Mouse (Mus musculus) gastrocnemius, postnatal 25 days (tissue): Measurements from ENCODE around the gene Hoxc9. TPM values are rescaled to one million over a fixed set of nuclear protein-coding genes. Genes with fewer than 3 reads are reported as not detected.

ENCODE experiments used
- DNase-seq: peaks from one replicate; pipeline ENCODE4 v3.0.0; 2022
- total RNA-seq, 2 experiments: library from RNA; stranded (reverse); gene quantifications; 1 replicate in 1 of 2; 2 replicates in 1 of 2; pipeline ENCODE4 v1.2.3; 2021

Gene Hoxc9
- total RNA-seq, 2 experiments from 2014 or later: 4.6 to 6.5 TPM

GRCm38 (mm10) chr15:102955833-102956640 is 20.2 kb upstream of the Hoxc9 start:
- peak; percentile 52 for DNase-seq

DNA sequence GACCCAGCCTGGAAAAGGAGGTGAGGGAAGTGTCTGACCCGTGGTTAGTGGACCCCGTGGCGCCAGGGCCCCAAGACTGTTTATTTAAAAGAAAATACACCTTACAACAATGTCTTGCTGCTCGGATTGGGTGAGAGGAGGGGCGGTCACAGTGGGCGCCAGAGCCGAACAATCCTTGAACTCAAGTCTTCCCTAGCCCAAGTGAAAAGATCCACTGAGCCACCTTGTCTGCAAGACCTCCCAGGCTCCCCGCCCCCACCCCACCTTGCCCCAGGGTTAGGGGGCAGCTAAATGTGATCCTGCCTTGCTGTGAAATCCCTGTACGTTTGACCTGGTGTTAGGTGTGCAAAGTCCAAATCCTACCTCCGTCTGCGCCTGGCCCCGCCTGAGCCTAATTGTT is 19.3 kb upstream of the Hoxc9 start:
- no peak for DNase-seq

- DNase-seq: no peak
Measured at GRCm38 (mm10) chr15:102959663-102960191, 16.5 kb upstream of the Hoxc9 start.

GRCm38 (mm10) chr15:102961728-102962127 is 14.5 kb upstream of the Hoxc9 start:
- DNase-seq: no peak

DNA sequence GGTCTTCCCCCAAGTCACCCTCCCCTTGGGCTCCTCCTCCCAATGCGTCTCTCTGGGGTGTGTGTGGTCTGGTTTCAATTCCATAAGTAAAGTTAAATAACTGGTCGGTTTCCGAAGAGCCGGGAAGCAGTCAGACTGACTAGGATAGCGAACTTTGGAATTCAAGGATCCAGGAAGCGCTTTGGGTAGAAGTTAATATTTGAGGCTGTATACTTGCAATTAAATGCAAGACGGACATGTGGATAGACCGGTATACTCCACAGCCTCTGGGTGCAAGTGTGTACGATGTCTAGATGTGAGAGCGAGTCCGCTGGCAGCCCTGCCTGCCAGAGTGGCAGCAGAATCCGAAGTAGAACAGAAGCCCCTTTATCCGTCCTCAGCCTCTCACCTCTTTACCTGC is 13.7 kb upstream of the Hoxc9 start:
- peak; percentile 28 for DNase-seq

GRCm38 (mm10) chr15:102963259-102963658 is 13.0 kb upstream of the Hoxc9 start:
- no peak for DNase-seq

- DNase-seq: peak; percentile 70
Measured at GRCm38 (mm10) chr15:102963671-102964640, 12.3 kb upstream of the Hoxc9 start.

GRCm38 (mm10) chr15:102965003-102965891 is 11.0 kb upstream of the Hoxc9 start:
- DNase-seq: no peak

DNA sequence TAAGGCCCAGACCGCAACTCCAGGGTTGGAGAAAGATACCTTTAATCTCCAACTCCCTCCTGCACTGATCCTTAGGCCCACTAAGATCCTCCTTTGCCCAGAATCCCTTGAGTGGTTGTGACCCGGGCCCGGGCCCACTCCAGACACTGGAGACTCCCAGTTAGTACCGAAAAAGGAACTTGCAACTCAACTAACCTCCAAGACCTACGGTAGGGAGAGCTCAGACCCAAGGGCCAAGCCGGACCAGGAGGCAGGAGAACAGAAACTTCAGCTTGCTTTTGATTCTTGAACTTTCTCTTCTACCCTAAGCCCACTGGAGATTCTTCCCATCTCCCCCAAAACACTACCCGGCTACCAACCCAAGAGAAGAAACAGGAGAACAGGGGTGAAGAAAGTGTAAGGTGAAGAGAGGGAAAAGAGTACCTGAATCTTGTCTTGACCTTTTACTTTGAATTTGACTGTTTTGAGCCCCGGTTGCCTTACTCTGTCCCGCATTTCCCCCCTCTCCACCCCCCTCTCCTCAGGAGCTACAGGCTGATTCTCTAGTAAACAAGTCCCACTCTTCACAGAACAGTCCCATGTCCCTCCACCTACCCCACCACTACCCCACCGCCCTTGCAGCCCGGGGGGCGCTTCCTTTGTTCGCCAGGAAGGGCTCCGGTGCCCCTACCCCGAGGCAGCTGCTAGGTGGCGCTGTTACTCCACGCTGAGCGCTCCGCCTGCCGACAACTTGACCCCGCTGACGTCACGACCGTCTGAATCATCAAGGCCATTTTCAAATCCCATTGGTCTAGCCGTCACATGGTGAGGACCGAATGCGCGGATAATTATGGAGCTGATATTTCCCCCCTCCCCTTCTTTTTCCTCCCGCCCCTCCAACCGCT is 10.1 kb upstream of the Hoxc9 start:
- peak; percentile 92 for DNase-seq

DNA sequence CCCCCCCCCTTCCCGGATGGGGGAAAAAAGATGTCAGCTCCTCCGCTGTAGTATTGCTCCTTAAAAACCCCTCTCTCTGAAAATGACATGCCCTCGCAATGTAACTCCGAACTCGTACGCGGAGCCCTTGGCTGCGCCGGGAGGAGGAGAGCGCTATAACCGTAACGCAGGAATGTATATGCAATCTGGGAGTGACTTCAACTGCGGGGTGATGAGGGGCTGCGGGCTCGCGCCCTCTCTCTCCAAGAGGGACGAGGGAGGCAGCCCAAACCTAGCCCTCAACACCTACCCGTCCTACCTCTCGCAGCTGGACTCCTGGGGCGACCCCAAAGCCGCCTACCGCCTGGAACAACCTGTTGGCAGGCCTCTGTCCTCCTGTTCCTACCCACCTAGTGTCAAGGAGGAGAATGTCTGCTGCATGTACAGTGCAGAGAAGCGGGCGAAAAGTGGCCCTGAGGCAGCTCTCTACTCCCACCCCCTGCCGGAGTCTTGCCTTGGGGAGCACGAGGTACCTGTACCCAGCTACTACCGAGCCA is 9.4 kb upstream of the Hoxc9 start, which contains the start of gene Hoxc10:
Gene Hoxc10 (plus strand): TSS at position 21 of the 536 bp plus-strand sequence.
- DNase-seq: peak; percentile 43

DNA sequence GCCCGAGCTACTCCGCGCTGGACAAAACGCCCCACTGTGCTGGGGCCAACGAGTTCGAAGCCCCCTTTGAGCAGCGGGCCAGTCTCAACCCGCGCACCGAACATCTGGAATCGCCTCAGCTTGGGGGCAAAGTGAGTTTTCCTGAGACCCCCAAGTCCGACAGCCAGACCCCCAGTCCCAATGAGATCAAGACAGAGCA is 9.0 kb upstream of the Hoxc9 start, which contains the start of gene Hoxc5:
Gene Hoxc5 (plus strand): TSS at position 132 of the 199 bp plus-strand sequence.
- DNase-seq: no peak

- DNase-seq: no peak
Measured at GRCm38 (mm10) chr15:102967511-102968397, 8.5 kb upstream of the Hoxc9 start.

GRCm38 (mm10) chr15:102969296-102969695 is 6.9 kb upstream of the Hoxc9 start:
- no peak for DNase-seq

- no peak for DNase-seq
Measured at GRCm38 (mm10) chr15:102970740-102971139, 5.5 kb upstream of the Hoxc9 start.

DNA sequence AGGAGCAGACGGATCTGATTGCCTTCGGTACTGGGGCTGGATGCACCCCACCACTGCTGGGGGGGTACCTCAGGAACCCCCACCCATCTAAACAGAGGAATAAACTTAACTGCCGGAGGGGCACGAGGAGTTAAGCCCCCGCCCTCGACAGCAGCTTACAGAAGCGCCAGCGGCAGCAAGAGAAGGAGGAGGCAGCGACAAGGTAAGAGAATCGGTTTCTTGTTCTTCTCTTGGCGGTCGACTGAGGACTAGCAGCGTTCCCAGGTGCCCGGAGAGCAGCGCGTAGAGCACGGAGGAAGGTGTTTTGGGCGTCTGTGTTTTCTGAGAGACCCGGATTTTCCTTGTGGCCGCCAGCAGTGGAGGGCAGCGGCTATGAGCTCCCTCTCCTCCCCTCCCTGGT is 4.0 kb upstream of the Hoxc9 start:
- peak; percentile 4 for DNase-seq

DNA sequence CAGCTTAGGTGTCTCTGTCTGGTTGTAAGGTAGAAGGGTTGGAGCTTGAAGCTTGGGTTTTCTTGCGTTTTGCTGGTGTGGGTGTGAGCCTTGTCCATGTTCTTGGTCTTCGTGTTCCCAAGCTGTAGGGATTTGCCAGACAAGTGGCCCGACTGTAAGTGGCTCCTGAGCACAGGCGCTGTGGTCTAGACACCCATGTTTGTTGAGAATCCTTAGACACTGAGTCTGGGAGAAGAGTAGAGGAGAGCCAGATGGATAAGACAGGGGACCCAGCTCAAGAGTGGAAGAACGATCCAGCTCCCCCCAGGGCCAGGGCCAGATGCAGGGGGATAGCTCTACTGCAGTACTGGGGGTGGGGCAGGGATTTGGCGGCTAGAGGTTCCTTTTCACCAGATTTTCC is 3.5 kb upstream of the Hoxc9 start:
- DNase-seq: peak; percentile 14

GRCm38 (mm10) chr15:102975034-102975433 is 1.2 kb upstream of the Hoxc9 start:
- no peak for DNase-seq

- DNase-seq: no peak
Measured at GRCm38 (mm10) chr15:102975688-102976111, 539 bp upstream of the Hoxc9 start.

GRCm38 (mm10) chr15:102976631-102977422 is 588 bp downstream of the Hoxc9 start:
- peak; percentile 44 for DNase-seq
